In genomic region chr6:48860851-48861250, GRCm38 (mm10) we compare ENCODE assay signal across 31 mouse cellular contexts. TPM values are rescaled to one million over a fixed set of nuclear protein-coding genes. Genes with fewer than 3 reads are reported as not detected.
DNase-seq lines count a peak whose midpoint lies in the region; ATAC-seq and TF ChIP-seq lines count a peak whose summit lies in the region.
"Had no signal": no experiment of that assay in that cellular context is flagged by ENCODE, and none has a peak within 500 bp of the region (broad histone marks: within the 10 kb centered on the region; RNA-seq: fewer than 3 reads in every experiment).

No protein-coding gene starts in this region.

- no peaks in the 10 kb centered on the region for H3K27me3 ChIP-seq in intestine, embryonic 16.5 days (replicated peaks; ENCODE audit: control insufficient read depth, insufficient read depth, low read length)
- no peaks in the 10 kb centered on the region for H3K27me3 ChIP-seq in intestine, embryonic 15.5 days (replicated peaks)
- no peaks in the 10 kb centered on the region for H3K27me3 ChIP-seq in limb, embryonic 13.5 days
- no peaks in the 10 kb centered on the region for H3K27me3 ChIP-seq in limb, embryonic 10.5 days (ENCODE audit: low read depth, poor library complexity, severe bottlenecking)
- H3K27me3 ChIP-seq in midbrain, postnatal 0 days (ENCODE audit: insufficient read depth, low read length): no peaks in the 10 kb centered on the region
- H3K27me3 ChIP-seq in midbrain, embryonic 13.5 days: no peaks in the 10 kb centered on the region
- H3K27me3 ChIP-seq: embryonic facial prominence, embryonic 15.5 days; limb, embryonic 15.5 days; neural tube, embryonic 12.5 days had no signal

- H3K9ac ChIP-seq in intestine, embryonic 16.5 days (ENCODE audit: low read depth, low read length): no peak overlapping the region
- H3K9ac ChIP-seq in intestine, embryonic 15.5 days: no peak overlapping the region
- no peak overlapping the region for H3K9ac ChIP-seq in limb, embryonic 13.5 days
- H3K9ac ChIP-seq in midbrain, postnatal 0 days (replicated peaks; ENCODE audit: low read length, poor library complexity, severe bottlenecking): no peak overlapping the region
- H3K9ac ChIP-seq in midbrain, embryonic 13.5 days (replicated peaks): no peak overlapping the region
- H3K9ac ChIP-seq: embryonic facial prominence, embryonic 15.5 days; forebrain, embryonic 12.5 days; forebrain, postnatal 0 days; limb, embryonic 15.5 days; liver, embryonic 14.5 days; lung, embryonic 14.5 days; neural tube, embryonic 12.5 days had no signal

- 0 out of 2 replicates have a peak overlapping the region, but pooled peaks have one; percentile 53 for H3K4me2 ChIP-seq in intestine, embryonic 16.5 days (ENCODE audit: low read depth, low read length)
- H3K4me2 ChIP-seq in intestine, embryonic 15.5 days (replicated peaks): no peak overlapping the region
- H3K4me2 ChIP-seq in limb, embryonic 13.5 days (replicated peaks): peak overlapping the region; percentile 52; the same call in 1 of the 2 replicates
- 0 out of 2 replicates have a peak overlapping the region, but pooled peaks have one; percentile 39 for H3K4me2 ChIP-seq in midbrain, postnatal 0 days (ENCODE audit: low read depth, low read length, poor library complexity, severe bottlenecking)
- no peak overlapping the region for H3K4me2 ChIP-seq in midbrain, embryonic 13.5 days (replicated peaks)

- H3K9me3 ChIP-seq in intestine, embryonic 16.5 days (ENCODE audit: control insufficient read depth, low read length): no peaks in the 10 kb centered on the region
- no peaks in the 10 kb centered on the region for H3K9me3 ChIP-seq in intestine, embryonic 15.5 days
- H3K9me3 ChIP-seq in limb, embryonic 13.5 days: no peaks in the 10 kb centered on the region
- no peaks in the 10 kb centered on the region for H3K9me3 ChIP-seq in limb, embryonic 10.5 days (replicated peaks)
- no peaks in the 10 kb centered on the region for H3K9me3 ChIP-seq in midbrain, postnatal 0 days (ENCODE audit: low read length)
- H3K9me3 ChIP-seq in midbrain, embryonic 13.5 days: no peaks in the 10 kb centered on the region
- H3K9me3 ChIP-seq: embryonic facial prominence, embryonic 15.5 days; forebrain, embryonic 12.5 days; limb, embryonic 15.5 days; neural tube, embryonic 12.5 days had no signal

- H3K36me3 ChIP-seq in intestine, embryonic 16.5 days (ENCODE audit: control insufficient read depth, insufficient read depth, low read length): no peaks in the 10 kb centered on the region
- H3K36me3 ChIP-seq in intestine, embryonic 15.5 days: no peaks in the 10 kb centered on the region
- H3K36me3 ChIP-seq in limb, embryonic 13.5 days: no peaks in the 10 kb centered on the region
- H3K36me3 ChIP-seq in limb, embryonic 10.5 days: no peaks in the 10 kb centered on the region
- H3K36me3 ChIP-seq in midbrain, postnatal 0 days (ENCODE audit: insufficient read depth, low read length): no peaks in the 10 kb centered on the region
- H3K36me3 ChIP-seq in midbrain, embryonic 13.5 days: no peaks in the 10 kb centered on the region
- H3K36me3 ChIP-seq: embryonic facial prominence, embryonic 15.5 days; forebrain, embryonic 12.5 days; limb, embryonic 15.5 days; neural tube, embryonic 12.5 days had no signal

- peaks cover 24% of the 10 kb centered on the region for H3K4me1 ChIP-seq in intestine, embryonic 16.5 days (ENCODE audit: control insufficient read depth, insufficient read depth, low read length)
- H3K4me1 ChIP-seq in intestine, embryonic 15.5 days (replicated peaks): peaks cover 16% of the 10 kb centered on the region; the same call in 1 of the 2 replicates
- 0 out of 2 replicates have a peak, but pooled peaks cover 9% of the 10 kb centered on the region for H3K4me1 ChIP-seq in limb, embryonic 13.5 days
- peaks cover 13% of the 10 kb centered on the region for H3K4me1 ChIP-seq in limb, embryonic 10.5 days
- no peaks in the 10 kb centered on the region for H3K4me1 ChIP-seq in midbrain, postnatal 0 days (ENCODE audit: insufficient read depth, low read length)
- H3K4me1 ChIP-seq in midbrain, embryonic 13.5 days (replicated peaks): peaks cover 10% of the 10 kb centered on the region
- H3K4me1 ChIP-seq: neural tube, embryonic 12.5 days had no signal

- TF ChIP-seq CTCF in midbrain, postnatal 0 days (IDR thresholded peaks at IDR 0.05): no peak

- DNase-seq in limb, embryonic 10.5 days (ENCODE audit: low spot score): no peak
- DNase-seq in midbrain, postnatal 0 days (ENCODE audit: low spot score): no peak
- no peak for DNase-seq in layer of hippocampus, adult 9-11 months
- DNase-seq: cerebellum, adult 11-12 months; forebrain, postnatal 0 days had no signal

- no peak overlapping the region for H3K4me3 ChIP-seq in intestine, embryonic 16.5 days (ENCODE audit: low read length)
- no peak overlapping the region for H3K4me3 ChIP-seq in intestine, embryonic 15.5 days (replicated peaks)
- no peak overlapping the region for H3K4me3 ChIP-seq in limb, embryonic 13.5 days
- H3K4me3 ChIP-seq in limb, embryonic 10.5 days: no peak overlapping the region
- H3K4me3 ChIP-seq in midbrain, postnatal 0 days (ENCODE audit: low read depth, low read length): no peak overlapping the region
- no peak overlapping the region for H3K4me3 ChIP-seq in midbrain, embryonic 13.5 days (replicated peaks)
- H3K4me3 ChIP-seq: forebrain, embryonic 12.5 days; myocyte; neural tube, embryonic 12.5 days had no signal

- 95% methylated on average over 1 of the region's 1 CpGs for WGBS in intestine, embryonic 16.5 days
- WGBS in intestine, embryonic 15.5 days: 87% methylated on average over 1 of the region's 1 CpGs
- WGBS in limb, embryonic 13.5 days: 82% methylated on average over 1 of the region's 1 CpGs
- WGBS in limb, embryonic 10.5 days: 96% methylated on average over 1 of the region's 1 CpGs
- WGBS in midbrain, postnatal 0 days: 91% methylated on average over 1 of the region's 1 CpGs
- 97% methylated on average over 1 of the region's 1 CpGs for WGBS in midbrain, embryonic 13.5 days

- ATAC-seq in intestine, embryonic 16.5 days: no peak
- ATAC-seq in intestine, embryonic 15.5 days: no peak
- ATAC-seq in limb, embryonic 13.5 days (ENCODE audit: low FRiP score, low read depth): no peak
- no peak for ATAC-seq in midbrain, postnatal 0 days (ENCODE audit: low FRiP score)
- ATAC-seq in midbrain, embryonic 13.5 days: no peak
- ATAC-seq: midbrain, embryonic 16.5 days had no signal

- no peak overlapping the region for H3K27ac ChIP-seq in intestine, embryonic 16.5 days (ENCODE audit: low read length)
- H3K27ac ChIP-seq in intestine, embryonic 15.5 days: no peak overlapping the region
- no peak overlapping the region for H3K27ac ChIP-seq in limb, embryonic 13.5 days
- H3K27ac ChIP-seq in limb, embryonic 10.5 days: no peak overlapping the region
- H3K27ac ChIP-seq in midbrain, postnatal 0 days (ENCODE audit: low read depth, low read length): no peak overlapping the region
- no peak overlapping the region for H3K27ac ChIP-seq in midbrain, embryonic 13.5 days
- H3K27ac ChIP-seq: embryonic facial prominence, embryonic 15.5 days; forebrain, embryonic 12.5 days; layer of hippocampus, adult 2 months; limb, embryonic 15.5 days; liver, embryonic 14.5 days; neural tube, embryonic 12.5 days; stomach, postnatal 0 days had no signal

RNA-seq across cellular contexts. Expression of gene Aoc1, which starts 11.8 kb away (rescaled TPM):
- polyA plus RNA-seq in intestine, embryonic 16.5 days (2015; fragmentation: Nextera tagmentation; extraction: Ambion mirVana): 51.9 and 71.5 TPM in 2 replicates
- 21.4 and 28.0 TPM in 2 replicates for polyA plus RNA-seq in intestine, embryonic 15.5 days (2015; fragmentation: Nextera tagmentation; extraction: Ambion mirVana)
- not detected in 2 replicates for polyA plus RNA-seq in limb, embryonic 13.5 days (2015; fragmentation: Nextera tagmentation; extraction: Ambion mirVana)
- polyA plus RNA-seq in limb, embryonic 10.5 days (2016; fragmentation: Nextera tagmentation; extraction: Ambion mirVana): not detected in 2 replicates
- total RNA-seq in midbrain, postnatal 0 days (2014; rRNA removed): not detected in 2 replicates
- polyA plus RNA-seq in midbrain, postnatal 0 days (2015; fragmentation: Nextera tagmentation; extraction: Ambion mirVana): 0.14 and 0.23 TPM in 2 replicates
- polyA plus RNA-seq in midbrain, embryonic 13.5 days (2015; fragmentation: Nextera tagmentation; extraction: Ambion mirVana): 0.09 TPM in 1 of 2 replicates, not detected in the other
- total RNA-seq: adrenal gland, adult 18-20 months; adrenal gland, postnatal 25 days; gastrocnemius, adult 8-10 months; gastrocnemius, postnatal 4 days; heart, adult 8-10 months; heart, postnatal 10 days; layer of hippocampus, adult 2 months; layer of hippocampus, postnatal 25 days; left cerebral cortex, adult 8-10 months; left cerebral cortex, postnatal 36 days; megakaryocyte, adult 5-6 weeks had no signal
- polyA plus RNA-seq: forebrain, embryonic 12.5 days; forebrain, postnatal 0 days; hindbrain, embryonic 11.5 days; hindbrain, embryonic 16.5 days; limb, embryonic 15.5 days; liver, embryonic 14.5 days; lung, embryonic 14.5 days; midbrain, embryonic 16.5 days; myocyte; stomach, postnatal 0 days had no signal

RNA-seq across cellular contexts. Expression of gene Tmem176b, which starts 19.6 kb away (rescaled TPM):
- 403 and 414 TPM in 2 replicates for polyA plus RNA-seq in intestine, embryonic 16.5 days (2015; fragmentation: Nextera tagmentation; extraction: Ambion mirVana)
- polyA plus RNA-seq in intestine, embryonic 15.5 days (2015; fragmentation: Nextera tagmentation; extraction: Ambion mirVana): 341 and 366 TPM in 2 replicates
- 224 and 226 TPM in 2 replicates for polyA plus RNA-seq in limb, embryonic 13.5 days (2015; fragmentation: Nextera tagmentation; extraction: Ambion mirVana)
- 34.0 and 57.7 TPM in 2 replicates for polyA plus RNA-seq in limb, embryonic 10.5 days (2016; fragmentation: Nextera tagmentation; extraction: Ambion mirVana)
- total RNA-seq in midbrain, postnatal 0 days (2014; rRNA removed): 65.5 and 70.7 TPM in 2 replicates
- polyA plus RNA-seq in midbrain, postnatal 0 days (2015; fragmentation: Nextera tagmentation; extraction: Ambion mirVana): 107 and 112 TPM in 2 replicates
- polyA plus RNA-seq in midbrain, embryonic 13.5 days (2015; fragmentation: Nextera tagmentation; extraction: Ambion mirVana): 93.2 and 108 TPM in 2 replicates

RNA-seq across cellular contexts. Expression of gene Tmem176a, which starts 20.1 kb away (rescaled TPM):
- 183 TPM in 2 replicates for polyA plus RNA-seq in intestine, embryonic 16.5 days (2015; fragmentation: Nextera tagmentation; extraction: Ambion mirVana)
- 140 and 159 TPM in 2 replicates for polyA plus RNA-seq in intestine, embryonic 15.5 days (2015; fragmentation: Nextera tagmentation; extraction: Ambion mirVana)
- polyA plus RNA-seq in limb, embryonic 13.5 days (2015; fragmentation: Nextera tagmentation; extraction: Ambion mirVana): 56.6 and 63.0 TPM in 2 replicates
- polyA plus RNA-seq in limb, embryonic 10.5 days (2016; fragmentation: Nextera tagmentation; extraction: Ambion mirVana): 18.0 and 29.0 TPM in 2 replicates
- total RNA-seq in midbrain, postnatal 0 days (2014; rRNA removed): 15.1 and 24.3 TPM in 2 replicates
- polyA plus RNA-seq in midbrain, postnatal 0 days (2015; fragmentation: Nextera tagmentation; extraction: Ambion mirVana): 27.0 and 31.6 TPM in 2 replicates
- polyA plus RNA-seq in midbrain, embryonic 13.5 days (2015; fragmentation: Nextera tagmentation; extraction: Ambion mirVana): 16.4 and 19.4 TPM in 2 replicates

Comparison
In these comparisons a context has a peak if more than half of its experiments do, and no peak if none do; other contexts are left out.
1. H3K4me2 ChIP-seq: peak in intestine, embryonic 16.5 days (single experiment), limb, embryonic 13.5 days (single experiment) and midbrain, postnatal 0 days (single experiment); none in intestine, embryonic 15.5 days (single experiment) and midbrain, embryonic 13.5 days (single experiment).
2. RNA of gene Aoc1, which starts 11.8 kb away (polyA plus RNA-seq): 51.9 to 71.5 TPM in intestine, embryonic 16.5 days and 21.4 to 28.0 TPM in intestine, embryonic 15.5 days; 0.14 to 0.23 TPM in midbrain, postnatal 0 days, not detected in limb, embryonic 13.5 days, not detected in limb, embryonic 10.5 days and 0.09 TPM in midbrain, embryonic 13.5 days; every median in the first group is over 10 times any median in the second.